Mouse (Mus musculus) heart, postnatal 25 days (tissue): ENCODE results near the gene Tjp1. TPM values are rescaled to one million over a fixed set of nuclear protein-coding genes. Genes with fewer than 3 reads are reported as not detected.

ENCODE experiments used
- DNase-seq: peaks from one replicate; pipeline ENCODE4 v3.0.0; 2022; ENCODE audit warnings: low spot score
- intact Hi-C: fragments of 180-260 bp; cut with DNase I; formaldehyde crosslinking; loops from one replicate; pipeline ENCODE4 v1.15.1; 2025
- total RNA-seq, 2 experiments: library from RNA; stranded (reverse); gene quantifications; 2 replicates each; pipeline ENCODE4 v1.2.3; 2021

Gene Tjp1
- total RNA-seq, 2 experiments from 2014 or later, result 110 to 134 TPM

DNA sequence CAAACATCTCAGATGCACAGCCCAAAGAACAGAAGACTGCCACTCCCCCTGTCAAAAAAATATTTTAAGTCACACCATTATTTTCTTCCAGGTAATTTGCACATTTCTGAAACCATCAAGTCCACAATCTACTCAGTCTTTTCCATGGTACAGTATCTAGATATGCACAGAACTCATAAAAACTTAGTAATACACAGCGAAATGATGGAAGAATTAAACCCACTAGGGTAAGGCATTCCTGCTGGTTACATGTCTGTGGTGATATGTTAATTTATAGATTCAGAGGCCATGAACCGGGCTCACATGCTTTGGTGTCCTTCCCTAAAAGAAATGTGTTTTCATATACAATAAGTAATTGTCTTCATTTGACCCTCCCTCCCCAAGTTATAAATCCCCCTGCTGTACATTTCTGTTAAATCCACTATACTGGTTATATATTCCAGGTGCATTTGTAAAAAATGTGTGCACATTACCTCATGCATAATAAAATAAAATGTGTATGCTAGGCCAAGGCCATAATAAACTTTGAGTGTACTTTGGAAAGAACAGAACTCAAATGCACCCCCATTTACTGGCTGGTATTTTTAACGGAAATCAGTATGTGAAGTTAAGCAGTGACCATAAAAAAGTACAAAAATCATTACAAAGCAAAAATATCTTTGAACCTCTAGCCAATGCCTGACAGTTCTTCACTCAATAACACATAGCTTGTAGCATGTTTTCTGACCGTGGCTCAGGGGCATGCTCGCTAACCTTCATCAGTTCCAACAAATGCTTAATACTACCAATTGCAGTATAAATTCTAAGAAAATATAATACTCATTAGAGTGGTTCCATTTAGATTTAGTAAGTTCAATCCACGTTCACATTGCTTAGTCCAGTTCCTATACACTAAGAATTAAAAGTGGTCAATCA is 230.6 kb downstream of the Tjp1 start:
- DNase-seq, result no peak
- intact Hi-C loops, result no loop called here

DNA sequence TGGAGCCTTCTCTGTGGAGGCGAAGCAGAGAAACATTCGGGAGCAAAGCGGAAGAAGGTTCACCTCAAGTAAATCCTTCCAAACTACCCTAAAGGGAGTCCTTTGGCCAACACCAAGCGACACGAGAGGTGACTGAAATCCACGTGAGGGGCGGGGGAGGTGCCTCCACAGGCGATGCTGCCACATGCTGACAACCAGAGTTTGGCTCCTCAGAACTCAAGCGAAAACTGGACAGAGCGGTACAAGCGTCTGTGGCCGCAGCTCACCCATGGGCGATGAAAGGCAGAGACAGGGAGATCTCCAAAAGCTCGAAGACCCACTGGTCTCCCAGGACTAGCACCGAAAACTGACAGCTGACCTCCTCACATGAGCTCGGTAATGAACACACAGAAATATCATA is 244.7 kb downstream of the Tjp1 start:
- DNase-seq, result no peak
- intact Hi-C loops, result no loop called here

GRCm38 (mm10) chr7:65281960-65282359 is 245.6 kb downstream of the Tjp1 start:
- intact Hi-C loops, result no loop called here
- no peak for DNase-seq

GRCm38 (mm10) chr7:65280944-65281912 is 246.4 kb downstream of the Tjp1 start:
- peak; percentile 34 for DNase-seq
- intact Hi-C loops, result no loop called here

- DNase-seq, result no peak
- intact Hi-C loops, result no loop called here
Measured at GRCm38 (mm10) chr7:65279277-65279676, 248.3 kb downstream of the Tjp1 start.

DNA sequence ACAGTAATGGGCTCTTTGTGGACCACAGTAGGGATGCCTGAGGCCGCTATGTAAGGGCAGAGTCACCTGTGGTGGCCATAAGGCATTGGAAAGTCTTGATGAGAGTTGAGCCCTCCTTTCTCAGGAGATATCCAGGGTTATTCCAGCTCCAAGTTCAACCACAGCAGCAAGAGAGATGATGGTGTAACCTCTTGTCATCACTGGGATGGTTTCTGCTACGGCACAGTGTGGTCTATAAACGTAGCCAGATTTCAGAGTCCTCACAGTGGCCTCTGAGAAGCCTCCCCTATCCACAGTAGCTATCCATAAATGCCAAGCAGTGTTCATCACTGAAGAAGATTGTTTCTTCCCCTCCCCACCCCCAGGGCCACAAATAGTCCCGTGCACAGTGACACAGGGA is 251.8 kb downstream of the Tjp1 start:
- intact Hi-C loops, result no loop called here
- no peak for DNase-seq

- no peak for DNase-seq
- intact Hi-C loops, result no loop called here
Measured at GRCm38 (mm10) chr7:65274216-65274615, 253.4 kb downstream of the Tjp1 start.

- DNase-seq, result no peak
- intact Hi-C loops, result no loop called here
Measured at GRCm38 (mm10) chr7:65249656-65250055, 277.9 kb downstream of the Tjp1 start.

Other genes starting within 250 kb of the Tjp1 start
- gene Tarsl2, start 117.1 kb upstream of the Tjp1 start, total RNA-seq, result 10 to 100 TPM; 31.1 to 31.9 TPM
- 10 to 100 TPM; 19.2 to 20.8 TPM for gene Tm2d3, start 163.4 kb upstream of the Tjp1 start, total RNA-seq